Mouse (Mus musculus) olfactory bulb, adult 2 months (tissue): ENCODE results near the gene Sgms1. TPM values are rescaled to one million over a fixed set of nuclear protein-coding genes. Genes with fewer than 3 reads are reported as not detected.

Experiments used
- H3K27ac ChIP-seq: fragments of 200-500 bp; 2 replicates; pipeline ENCODE4 v1.5.1; 2012; ENCODE audit warnings: low read depth, low read length; ENCODE audit not compliant: insufficient read depth
- H3K4me1 ChIP-seq: fragments of 200-500 bp; 2 replicates; pipeline ENCODE4 v1.6.1; 2012; ENCODE audit warnings: low read length; ENCODE audit not compliant: control insufficient read depth, insufficient read depth
- H3K4me3 ChIP-seq: fragments of 200-500 bp; 2 replicates; pipeline ENCODE4 v1.5.1; 2012; ENCODE audit warnings: mild to moderate bottlenecking, low read depth, low read length, moderate library complexity; ENCODE audit not compliant: insufficient read depth
- CTCF ChIP-seq: fragments of 200-500 bp; IDR thresholded peaks from 2 replicates; pipeline ENCODE4 v1.5.1; 2012; ENCODE audit warnings: low read depth, mild to moderate bottlenecking, low read length, moderate library complexity; ENCODE audit not compliant: insufficient read depth
- POLR2A ChIP-seq: fragments of 200-500 bp; IDR thresholded peaks from 2 replicates; pipeline ENCODE4 v1.6.1; 2012; ENCODE audit warnings: mild to moderate bottlenecking, low read depth, low read length, moderate library complexity; ENCODE audit not compliant: insufficient read depth
- WGBS: fragments of 180-500 bp; shearing (Covaris S2); methylation state at CpG from one replicate; pipeline ENCODE4 v1.1.7; 2018; 5-methylcytosine and 5-hydroxymethylcytosine counted together
- polyA plus RNA-seq: library from polyadenylated mRNA; stranded (reverse); fragments of >200 nt; gene quantifications from 2 replicates; pipeline ENCODE4 v1.2.4, GENCODE M21; 2012; ENCODE audit warnings: low replicate concordance; ENCODE audit not compliant: missing spikeins, insufficient read depth, insufficient read length

The Sgms1 gene
- polyA plus RNA-seq, 1 experiment: not detected

DNA sequence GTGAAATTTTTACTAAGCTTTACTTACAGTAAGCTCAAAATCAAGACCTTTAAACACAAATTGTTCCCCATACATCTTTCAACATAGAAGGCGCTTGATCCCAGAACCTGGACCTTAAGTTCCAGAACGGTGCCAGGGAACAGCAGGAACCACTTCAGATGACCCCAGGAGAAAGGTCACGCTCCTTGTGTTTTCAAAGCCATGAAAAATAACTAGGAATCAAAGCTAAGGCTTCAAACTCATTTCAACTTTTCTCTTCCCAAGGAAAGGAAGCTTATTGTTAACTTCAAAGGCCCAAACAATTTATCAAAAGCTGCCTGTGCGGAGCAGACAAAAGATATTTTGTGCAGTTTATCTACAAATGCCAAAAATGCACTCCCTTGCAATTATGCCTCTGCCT is 107.6 kb downstream of the Sgms1 start:
- TF ChIP-seq CTCF (no peak), POLR2A (no peak)
- Histone ChIP-seq H3K4me3 (no peak overlapping the region), H3K27ac (no peak overlapping the region), H3K4me1 (peaks cover 7% of the 10 kb centered on the region; the same call in 1 of the 2 replicates)
- WGBS: 70% methylated on average over 4 of the region's 4 CpGs

DNA sequence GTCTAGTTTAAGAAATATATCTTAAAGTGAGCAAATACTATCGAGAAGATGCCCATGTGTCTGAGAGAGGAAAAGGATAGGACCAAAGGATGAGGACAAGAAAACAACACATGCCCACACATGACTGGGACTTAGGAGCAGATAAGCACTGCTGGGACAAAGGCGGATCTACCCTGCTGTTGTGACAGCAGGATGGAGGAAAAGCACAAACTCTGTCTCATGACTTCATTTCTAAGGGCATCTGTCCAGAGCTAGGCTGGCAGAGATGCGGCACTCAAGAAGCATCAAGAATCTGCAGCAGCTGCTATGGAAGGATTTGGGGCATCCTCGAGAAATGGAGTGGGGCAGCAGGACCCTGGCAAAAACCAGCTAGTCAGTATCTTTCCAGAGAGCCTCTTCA is 109.1 kb downstream of the Sgms1 start:
- TF ChIP-seq CTCF (no peak), POLR2A (no peak)
- Histone ChIP-seq H3K27ac (no peak overlapping the region), H3K4me1 (peaks cover 7% of the 10 kb centered on the region; the same call in 1 of the 2 replicates), H3K4me3 (no peak overlapping the region)
- 79% methylated on average over 4 of the region's 4 CpGs for WGBS

DNA sequence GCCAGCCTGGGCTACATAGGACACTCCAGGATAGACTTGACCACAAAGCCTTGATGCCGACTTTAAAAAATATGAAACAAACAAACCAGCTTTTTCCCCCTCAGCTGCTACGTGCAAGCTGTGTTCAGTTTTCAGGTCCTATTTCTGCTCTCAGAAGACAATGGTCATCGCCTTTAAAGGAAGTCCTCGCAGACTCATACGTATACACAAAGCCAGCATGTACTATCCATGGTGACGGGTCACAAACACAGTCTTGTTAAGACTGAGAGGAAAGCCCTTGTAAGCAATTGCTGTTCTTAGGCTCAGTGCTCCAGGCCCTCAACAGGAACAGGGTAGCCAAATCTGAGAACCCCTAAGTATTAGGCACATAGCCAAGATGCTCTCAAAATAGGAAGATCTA is 110.1 kb downstream of the Sgms1 start:
- no peak overlapping the region for H3K4me3 ChIP-seq
- H3K4me1 ChIP-seq: peaks cover 7% of the 10 kb centered on the region; the same call in 1 of the 2 replicates
- no peak for TF ChIP-seq POLR2A
- TF ChIP-seq CTCF: no peak
- WGBS: 92% methylated on average over 6 of the region's 6 CpGs
- no peak overlapping the region for H3K27ac ChIP-seq

DNA sequence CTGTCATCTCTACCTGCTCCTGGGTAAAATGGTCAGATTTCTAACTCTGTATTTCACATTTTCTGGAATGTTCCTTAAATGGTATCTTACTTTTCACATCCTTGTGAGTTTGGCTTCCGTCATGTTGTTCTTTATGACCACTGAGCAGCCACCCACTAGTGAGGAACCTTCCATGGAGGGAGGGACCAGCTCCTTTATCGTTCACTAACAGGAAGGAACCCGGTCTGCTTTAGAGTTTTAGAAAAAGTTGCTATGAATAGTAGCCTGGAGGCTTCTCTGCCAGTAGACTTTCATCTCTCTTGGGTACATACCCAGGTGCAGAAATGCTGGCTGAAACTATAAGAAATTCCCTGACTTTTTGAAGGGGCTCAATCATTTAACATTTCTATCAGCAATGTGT is 111.6 kb downstream of the Sgms1 start:
- H3K27ac ChIP-seq: no peak overlapping the region
- H3K4me1 ChIP-seq: peaks cover 10% of the 10 kb centered on the region
- 91% methylated on average over 3 of the region's 3 CpGs for WGBS
- no peak overlapping the region for H3K4me3 ChIP-seq
- no peak for TF ChIP-seq CTCF
- TF ChIP-seq POLR2A: no peak

DNA sequence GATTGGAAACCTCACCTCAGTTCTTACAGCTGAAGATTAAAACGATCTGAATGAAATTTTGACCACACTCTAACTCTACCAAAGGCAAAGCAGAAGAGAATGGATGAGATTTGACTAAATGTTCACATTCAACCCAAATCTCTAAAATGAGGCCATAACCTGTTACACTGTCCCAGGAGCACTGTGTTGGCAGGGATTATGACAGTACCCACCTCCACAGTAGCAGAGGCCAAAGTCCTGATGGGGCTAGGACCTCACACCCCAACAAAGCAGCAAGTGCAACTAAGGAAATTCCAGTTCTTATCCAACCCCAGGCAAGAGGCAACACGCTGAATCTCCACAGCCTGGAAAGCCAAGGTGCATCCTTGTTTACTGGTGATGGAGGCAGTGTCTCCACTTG is 112.2 kb downstream of the Sgms1 start:
- TF ChIP-seq CTCF: no peak
- no peak for TF ChIP-seq POLR2A
- Histone ChIP-seq H3K27ac (no peak overlapping the region), H3K4me1 (peaks cover 8% of the 10 kb centered on the region), H3K4me3 (no peak overlapping the region)
- 98% methylated on average over 2 of the region's 2 CpGs for WGBS

DNA sequence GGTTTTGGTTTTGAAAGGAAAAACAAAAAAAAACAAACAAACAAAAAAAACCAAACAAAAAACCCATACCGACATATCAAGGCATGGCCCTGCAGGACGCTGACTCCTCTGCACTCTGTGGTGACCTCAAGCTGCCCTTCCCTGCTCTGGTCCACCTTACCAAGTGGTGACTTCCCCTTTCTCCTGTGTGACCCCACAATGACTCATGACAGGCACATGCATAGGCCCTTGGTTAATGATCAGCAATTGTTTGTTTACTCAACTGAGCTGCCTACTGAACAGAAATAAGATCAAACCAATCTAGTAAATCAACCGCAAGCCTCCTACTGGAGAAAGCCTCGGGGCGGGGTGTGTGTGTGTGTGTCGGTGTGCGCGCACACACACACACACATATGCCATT is 112.7 kb downstream of the Sgms1 start:
- H3K4me1 ChIP-seq: peaks cover 6% of the 10 kb centered on the region
- WGBS: 96% methylated on average over 8 of the region's 8 CpGs
- TF ChIP-seq CTCF (no peak), POLR2A (no peak)
- no peak overlapping the region for H3K27ac ChIP-seq
- H3K4me3 ChIP-seq: no peak overlapping the region

DNA sequence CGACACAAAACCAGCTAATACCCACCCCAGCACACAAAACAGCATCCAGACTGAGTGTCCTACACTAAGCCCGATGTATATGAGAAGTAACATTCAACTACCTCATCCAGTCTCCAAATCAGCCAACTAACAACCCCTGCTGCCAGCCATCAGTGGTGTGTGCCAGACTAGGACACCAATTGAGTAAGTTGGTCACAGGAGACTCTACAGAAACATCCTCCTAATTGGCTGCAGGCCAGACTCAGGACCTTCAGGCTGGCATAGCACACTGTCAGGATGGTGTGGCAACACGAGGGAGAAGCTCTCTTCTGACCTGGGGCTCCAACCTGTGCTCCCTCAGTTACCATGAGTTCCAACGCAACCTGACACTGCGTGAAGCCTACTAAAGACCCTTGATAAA is 113.3 kb downstream of the Sgms1 start:
- H3K4me1 ChIP-seq: peaks cover 2% of the 10 kb centered on the region; the same call in 1 of the 2 replicates
- TF ChIP-seq POLR2A: no peak
- no peak for TF ChIP-seq CTCF
- no peak overlapping the region for H3K4me3 ChIP-seq
- 94% methylated on average over 5 of the region's 5 CpGs for WGBS
- no peak overlapping the region for H3K27ac ChIP-seq

DNA sequence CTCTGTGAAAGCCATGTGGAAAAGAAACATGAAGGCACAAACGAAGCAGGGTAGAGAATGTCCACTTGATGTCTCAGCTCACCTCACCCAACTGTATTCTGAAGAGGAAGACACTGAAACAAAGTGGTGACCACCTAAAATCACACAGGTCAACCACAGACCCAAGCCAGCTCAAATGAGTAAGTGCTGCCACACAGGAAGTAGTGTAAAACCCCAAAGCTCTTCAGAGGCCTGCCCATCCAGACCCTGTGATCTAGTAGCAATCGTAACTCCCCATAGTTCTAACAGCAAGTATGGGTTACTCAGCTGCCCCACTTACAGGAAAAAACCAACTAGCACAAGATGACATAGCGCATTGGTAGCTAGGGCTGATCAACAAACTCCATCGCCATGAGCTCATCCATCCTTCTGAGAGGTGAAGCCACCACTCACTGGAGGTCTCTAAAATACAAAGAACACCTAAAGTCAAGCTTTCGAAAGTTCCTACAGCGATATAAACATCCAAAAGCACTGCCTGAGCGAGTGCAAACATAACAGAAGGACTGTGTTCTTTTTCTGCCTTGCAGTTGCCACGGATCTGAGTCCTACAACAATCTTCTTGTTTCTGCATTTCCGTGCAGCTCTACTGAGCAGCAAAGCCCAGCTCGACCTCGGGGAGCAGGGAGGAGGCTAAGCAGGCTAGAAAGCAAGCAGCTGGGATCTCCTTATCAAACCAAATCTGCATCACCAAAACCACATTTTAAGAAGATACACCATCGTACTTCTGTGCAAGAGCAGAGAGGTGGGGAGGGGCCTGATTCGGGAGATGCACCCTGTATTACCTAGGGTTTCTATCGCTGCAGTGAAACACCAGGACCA is 114.2 kb downstream of the Sgms1 start:
- WGBS: 81% methylated on average over 14 of the region's 14 CpGs

DNA sequence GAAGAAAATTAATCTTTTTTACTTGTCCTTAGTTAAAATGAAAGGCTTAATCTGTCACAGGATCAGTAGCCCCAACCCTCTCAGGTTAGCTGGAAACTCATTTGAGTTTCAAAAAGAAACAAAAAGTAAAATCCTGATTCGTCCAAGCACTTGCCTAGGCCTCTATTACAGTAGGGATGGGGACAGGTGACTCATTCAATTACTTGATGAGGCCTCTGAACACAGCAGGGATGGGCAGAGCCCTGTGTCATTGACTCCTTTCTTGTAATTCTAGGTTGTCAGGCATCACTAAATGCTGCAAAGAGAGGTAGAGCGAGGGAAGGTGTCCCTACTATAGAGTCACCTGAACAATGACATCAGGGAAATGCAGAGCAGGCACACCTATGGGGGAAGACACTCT is 115.4 kb downstream of the Sgms1 start:
- peaks cover 6% of the 10 kb centered on the region; the same call in 1 of the 2 replicates for H3K4me1 ChIP-seq
- 66% methylated on average over 2 of the region's 2 CpGs for WGBS
- no peak for TF ChIP-seq POLR2A
- no peak for TF ChIP-seq CTCF
- no peak overlapping the region for H3K4me3 ChIP-seq
- no peak overlapping the region for H3K27ac ChIP-seq

More for the DNA sequence above, 114.2 kb downstream of the Sgms1 start:
- peaks cover 2% of the 10 kb centered on the region; the same call in 1 of the 2 replicates for H3K4me1 ChIP-seq
- TF ChIP-seq CTCF (no peak), POLR2A (no peak)
- no peak overlapping the region for H3K27ac ChIP-seq
- H3K4me3 ChIP-seq: no peak overlapping the region

DNA sequence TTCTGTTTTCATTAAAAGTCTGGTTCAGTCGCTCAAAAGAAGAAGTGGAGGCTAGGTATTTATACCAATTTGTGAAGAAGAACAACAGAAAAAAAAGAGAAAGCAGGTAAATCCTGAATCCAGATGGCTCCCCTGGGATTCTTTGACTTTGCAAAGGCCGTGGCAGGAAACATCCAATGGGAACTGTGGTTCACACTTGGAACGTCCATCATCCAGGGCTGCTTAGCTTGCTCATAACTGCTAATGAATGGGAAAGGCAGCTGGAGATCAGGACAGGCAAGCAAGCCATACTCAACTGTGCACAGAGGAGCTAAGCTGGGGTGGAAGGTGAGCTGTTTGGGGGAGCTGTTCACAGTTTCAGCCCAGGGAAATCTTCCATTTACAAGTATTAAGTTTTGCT is 115.8 kb downstream of the Sgms1 start:
- Histone ChIP-seq H3K4me1 (peaks cover 6% of the 10 kb centered on the region; the same call in 1 of the 2 replicates), H3K27ac (no peak overlapping the region), H3K4me3 (no peak overlapping the region)
- TF ChIP-seq POLR2A (no peak), CTCF (no peak)
- 81% methylated on average over 3 of the region's 3 CpGs for WGBS
